Mouse (Mus musculus) megakaryocyte, embryonic 14.5 days (primary cell): ENCODE data around the gene Oaf.

Experiments used
- FLI1 ChIP-seq: IDR thresholded peaks from 2 replicates; pipeline ENCODE4 v1.6.1; 2012; ENCODE audit warnings: low read length, inconsistent platforms, mixed read lengths
- GATA1 ChIP-seq: IDR thresholded peaks from 3 replicates; pipeline ENCODE4 v1.6.1; 2012; ENCODE audit warnings: mixed read lengths, low read length, inconsistent platforms, borderline replicate concordance

DNA sequence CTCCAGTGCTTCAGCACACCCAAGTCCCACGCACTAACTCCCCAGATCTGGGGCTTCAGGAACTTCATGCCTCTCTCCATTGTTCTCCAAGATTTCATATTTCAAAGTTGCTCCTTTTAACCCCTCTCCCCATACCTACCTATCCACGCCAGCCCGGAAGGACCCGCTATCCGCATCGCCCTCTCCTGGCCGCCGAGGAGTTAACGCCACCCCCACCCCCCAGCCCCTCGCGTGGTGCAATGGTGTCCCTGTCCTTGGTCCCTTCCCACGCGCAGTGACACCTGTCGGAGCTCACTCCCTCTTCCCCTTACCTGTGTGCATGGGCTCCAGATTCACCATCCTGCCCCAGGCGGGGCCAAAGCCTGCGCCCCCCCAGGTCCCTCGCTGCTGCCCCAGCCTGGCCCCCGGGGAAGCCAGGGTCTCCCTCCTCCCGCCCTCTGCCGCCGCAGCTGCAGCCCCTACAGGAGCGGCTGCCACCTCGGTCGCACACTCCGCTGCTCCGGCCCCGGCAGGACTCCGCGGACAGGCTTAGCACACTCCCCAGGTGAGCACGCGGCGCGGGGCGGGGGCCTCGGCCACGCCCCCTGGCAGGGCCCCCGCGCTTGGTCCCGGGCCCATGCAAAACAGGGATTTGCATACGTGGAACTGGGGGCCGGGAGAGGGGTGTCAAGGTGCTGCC lies 34.2 kb downstream of the Oaf start:
- no peak for TF ChIP-seq GATA1
- TF ChIP-seq FLI1, result no peak
